Mouse (Mus musculus): ENCODE data around the gene Pigp.

Pigp gene

DNA sequence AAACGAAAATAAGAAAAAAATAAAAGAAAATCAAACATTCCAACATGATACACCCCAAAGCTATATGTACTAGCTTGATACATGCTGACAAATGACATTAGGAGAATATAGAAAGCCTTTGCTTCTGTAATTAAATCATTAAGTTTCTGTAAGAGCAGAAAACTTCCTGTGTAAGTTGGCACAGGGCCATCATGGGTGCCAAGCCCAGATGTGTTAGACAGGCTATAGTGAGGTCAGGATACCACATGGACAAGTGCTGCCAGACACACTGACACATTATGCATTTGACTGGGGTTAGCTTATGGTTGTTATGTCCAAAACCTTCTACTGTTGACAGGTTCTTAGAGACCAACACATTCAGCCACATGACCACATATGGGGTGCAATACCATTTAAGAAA, 56.4 kb downstream of the Pigp start:
- peak; percentile 28 for DNase-seq

DNA sequence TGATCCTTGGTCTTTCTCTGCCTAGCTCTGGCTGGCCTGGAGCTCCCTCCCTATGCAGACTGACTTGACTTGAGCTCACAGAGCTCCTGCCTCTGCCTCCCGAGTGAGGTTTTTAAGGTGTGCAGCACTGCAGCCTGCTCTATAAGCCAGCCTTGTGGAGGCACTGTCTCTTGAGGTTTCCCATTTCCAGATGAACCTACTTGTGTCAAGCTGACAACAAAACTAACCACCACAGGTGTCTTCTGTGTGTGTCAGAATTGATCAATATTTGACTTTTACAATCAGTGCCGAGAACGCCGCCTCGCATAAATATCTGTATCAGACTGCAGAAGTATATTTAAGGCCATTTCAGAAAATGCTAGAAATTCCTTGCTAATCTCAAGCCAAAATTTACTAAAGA, 57.0 kb downstream of the Pigp start:
- no peak for DNase-seq

- peak; percentile 99 for DNase-seq
These were observed 58.2 kb downstream of the Pigp start, which contains the start of gene Hlcs for GRCm38 (mm10) chr16:94313229-94314030. TSS of gene Hlcs (minus strand) at chr16:94313571.

- peak; percentile 87 for DNase-seq
These were observed 58.9 kb downstream of the Pigp start for GRCm38 (mm10) chr16:94312663-94313228.

DNA sequence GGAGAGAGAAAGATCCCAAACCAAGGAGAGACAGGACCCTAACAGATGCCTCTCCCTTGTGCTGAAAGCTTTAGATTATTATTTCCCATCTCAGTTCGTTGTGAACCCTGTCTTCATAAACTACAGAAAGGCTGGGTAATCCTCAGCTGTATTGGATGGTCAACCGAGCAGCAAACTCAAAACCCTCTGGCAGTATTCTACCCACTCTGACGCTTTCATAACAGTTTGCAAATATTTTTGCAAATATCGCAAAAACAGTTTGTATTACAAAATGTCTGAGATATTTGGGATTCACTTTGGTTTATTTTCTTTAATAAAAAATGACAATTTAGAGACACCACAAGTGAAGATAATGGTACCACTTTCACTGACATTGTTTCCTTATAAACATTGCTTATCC, 59.7 kb downstream of the Pigp start:
- no peak for DNase-seq

- DNase-seq, result no peak
These were observed 60.2 kb downstream of the Pigp start for GRCm38 (mm10) chr16:94311416-94311815.

- DNase-seq, result no peak
These were observed 62.6 kb downstream of the Pigp start for GRCm38 (mm10) chr16:94309025-94309424.
